In the genomic region with DNA sequence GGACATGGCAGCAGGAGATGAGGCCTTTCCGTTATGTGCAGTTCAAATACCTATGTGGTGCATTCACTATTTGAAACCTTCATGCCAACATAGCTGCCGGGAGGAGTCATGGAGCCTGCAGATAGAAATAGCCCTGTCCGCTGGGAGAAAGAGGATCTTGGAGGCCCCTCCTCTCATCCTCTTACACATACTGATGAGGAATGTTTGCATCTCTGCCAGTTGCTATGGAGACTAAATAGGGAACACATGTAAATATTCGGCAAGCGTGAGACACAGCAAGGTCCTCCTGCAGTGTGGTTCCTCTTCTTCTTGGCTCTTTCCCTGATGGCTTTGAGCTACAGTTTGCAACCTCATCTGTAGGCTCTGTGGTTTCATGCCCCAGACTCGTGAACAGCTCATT, we compare ENCODE assay signal across 9 mouse cellular contexts. TPM values are rescaled to one million over a fixed set of nuclear protein-coding genes. Genes with fewer than 3 reads are reported as not detected.
DNase-seq lines count a peak whose midpoint lies in the region; ATAC-seq and TF ChIP-seq lines count a peak whose summit lies in the region.
"Had no signal": no experiment of that assay in that cellular context is flagged by ENCODE, and none has a peak within 500 bp of the region (broad histone marks: within the 10 kb centered on the region; RNA-seq: fewer than 3 reads in every experiment).

No protein-coding gene starts in this region.

- H3K27ac ChIP-seq in embryonic facial prominence, embryonic 12.5 days, result peak overlapping the region; percentile 69
- no peak overlapping the region for H3K27ac ChIP-seq in liver, embryonic 16.5 days (ENCODE audit: low read length)
- H3K27ac ChIP-seq in neural tube, embryonic 15.5 days (replicated peaks), result no peak overlapping the region
- H3K27ac ChIP-seq: neural tube, embryonic 12.5 days had no signal

- H3K9ac ChIP-seq in embryonic facial prominence, embryonic 12.5 days, result no peak overlapping the region
- no peak overlapping the region for H3K9ac ChIP-seq in liver, embryonic 16.5 days (ENCODE audit: low read depth, low read length)
- no peak overlapping the region for H3K9ac ChIP-seq in neural tube, embryonic 15.5 days (replicated peaks)
- H3K9ac ChIP-seq: neural tube, embryonic 12.5 days had no signal

- H3K4me2 ChIP-seq in embryonic facial prominence, embryonic 12.5 days (replicated peaks), result no peak overlapping the region
- no peak overlapping the region for H3K4me2 ChIP-seq in liver, embryonic 16.5 days (ENCODE audit: low read depth, low read length)
- H3K4me2 ChIP-seq in neural tube, embryonic 15.5 days, result no peak overlapping the region
- H3K4me2 ChIP-seq: neural tube, embryonic 12.5 days had no signal

- H3K27me3 ChIP-seq in embryonic facial prominence, embryonic 12.5 days, result no peaks in the 10 kb centered on the region
- H3K27me3 ChIP-seq in liver, embryonic 16.5 days (ENCODE audit: control insufficient read depth, insufficient read depth, low read depth, low read length), result no peaks in the 10 kb centered on the region; the same call in 1 of the 2 replicates
- no peaks in the 10 kb centered on the region for H3K27me3 ChIP-seq in neural tube, embryonic 15.5 days (replicated peaks)
- H3K27me3 ChIP-seq: neural tube, embryonic 12.5 days had no signal

- H3K9me3 ChIP-seq in embryonic facial prominence, embryonic 12.5 days, result no peaks in the 10 kb centered on the region
- no peaks in the 10 kb centered on the region for H3K9me3 ChIP-seq in liver, embryonic 16.5 days (replicated peaks; ENCODE audit: control insufficient read depth, low read length)
- no peaks in the 10 kb centered on the region for H3K9me3 ChIP-seq in neural tube, embryonic 15.5 days (replicated peaks)
- H3K9me3 ChIP-seq: neural tube, embryonic 12.5 days had no signal

- no peak overlapping the region for H3K4me3 ChIP-seq in lung, adult 2 months (replicated peaks; ENCODE audit: extremely low read depth, low read depth, low read length)
- no peak overlapping the region for H3K4me3 ChIP-seq in embryonic facial prominence, embryonic 12.5 days
- H3K4me3 ChIP-seq in liver, embryonic 16.5 days (ENCODE audit: low read depth, low read length), result no peak overlapping the region
- no peak overlapping the region for H3K4me3 ChIP-seq in neural tube, embryonic 15.5 days (replicated peaks)
- H3K4me3 ChIP-seq: neural tube, embryonic 12.5 days had no signal

- H3K4me1 ChIP-seq in lung, adult 2 months (ENCODE audit: control insufficient read depth, insufficient read depth, low read length), result no peaks in the 10 kb centered on the region
- peaks cover 26% of the 10 kb centered on the region for H3K4me1 ChIP-seq in embryonic facial prominence, embryonic 12.5 days
- no peaks in the 10 kb centered on the region for H3K4me1 ChIP-seq in liver, embryonic 16.5 days (ENCODE audit: control insufficient read depth, low read depth, low read length)
- peaks cover 18% of the 10 kb centered on the region for H3K4me1 ChIP-seq in neural tube, embryonic 15.5 days
- H3K4me1 ChIP-seq: neural tube, embryonic 12.5 days had no signal

- DNase-seq in lung, adult 18-20 months, result peak; percentile 52 to 54
- no peak for DNase-seq in lung, adult 2 months
- DNase-seq in urinary bladder, postnatal 10 days (ENCODE audit: low spot score), result no peak
- no peak for DNase-seq in kidney, postnatal 10 days

- H3K36me3 ChIP-seq in embryonic facial prominence, embryonic 12.5 days, result no peaks in the 10 kb centered on the region
- H3K36me3 ChIP-seq in liver, embryonic 16.5 days (ENCODE audit: control insufficient read depth, insufficient read depth), result no peaks in the 10 kb centered on the region
- H3K36me3 ChIP-seq in neural tube, embryonic 15.5 days, result no peaks in the 10 kb centered on the region
- H3K36me3 ChIP-seq: neural tube, embryonic 12.5 days had no signal

- no peak for TF ChIP-seq CTCF in lung, adult 2 months (IDR thresholded peaks at IDR 0.05; ENCODE audit: insufficient read depth, low read length)

- WGBS in lung, adult 2 months, result 43% methylated on average over 6 of the region's 6 CpGs
- 37% methylated on average over 6 of the region's 6 CpGs for WGBS in embryonic facial prominence, embryonic 12.5 days
- 32% methylated on average over 6 of the region's 6 CpGs for WGBS in liver, embryonic 16.5 days (ENCODE audit: insufficient replicate concordance)
- WGBS in neural tube, embryonic 15.5 days, result 28% methylated on average over 6 of the region's 6 CpGs

- peak; percentile 50 for ATAC-seq in embryonic facial prominence, embryonic 12.5 days (ENCODE audit: insufficient number of reproducible peaks, insufficient read depth, low FRiP score, low TSS enrichment)
- ATAC-seq in hematopoietic stem cell, adult 5-6 weeks (replicated peaks in 1 of 2; ENCODE audit: insufficient read depth in 1 of 2, low FRiP score in 2 of 2, low TSS enrichment in 1 of 2, low read depth in 1 of 2, poor library complexity in 2 of 2, severe bottlenecking in 2 of 2), result peak; percentile 91
- peak; percentile 60 for ATAC-seq in liver, embryonic 16.5 days (ENCODE audit: low read depth)
- ATAC-seq in neural tube, embryonic 15.5 days (ENCODE audit: low FRiP score), result peak; percentile 65; the same call in 1 of the 2 replicates

- no peak for TF ChIP-seq POLR2A in lung, adult 2 months (IDR thresholded peaks at IDR 0.05; ENCODE audit: borderline replicate concordance, extremely low read depth, low read depth, low read length)

RNA-seq across cellular contexts. Expression of gene Cd44, which starts 42.5 kb away (rescaled TPM):
- polyA plus RNA-seq in lung, adult 2 months (2012; rRNA removed), result 46.8 and 59.3 TPM in 2 replicates
- polyA plus RNA-seq in embryonic facial prominence, embryonic 12.5 days (2016; fragmentation: Nextera tagmentation; extraction: Ambion mirVana), result 8.0 and 8.2 TPM in 2 replicates
- 169 and 180 TPM in 2 replicates for total RNA-seq in hematopoietic stem cell, adult 5-6 weeks (2017)
- polyA plus RNA-seq in liver, embryonic 16.5 days (2015; fragmentation: Nextera tagmentation; extraction: Ambion mirVana), result 14.5 and 15.8 TPM in 2 replicates
- polyA plus RNA-seq in neural tube, embryonic 15.5 days (2015; fragmentation: Nextera tagmentation; extraction: Ambion mirVana), result 6.9 and 9.8 TPM in 2 replicates

Comparison
In these comparisons a context has a peak if more than half of its experiments do, and no peak if none do; other contexts are left out.
1. DNase-seq: peak in lung, adult 18-20 months (2 of 2); none in lung, adult 2 months (single experiment), urinary bladder, postnatal 10 days (single experiment) and kidney, postnatal 10 days (single experiment).
2. Peak in every context shown above with its lines, with median percentiles within 50 percentile points of each other: ATAC-seq.